Mouse (Mus musculus): Measurements from ENCODE around the gene Egln1. TPM values are rescaled to one million over a fixed set of nuclear protein-coding genes. Genes with fewer than 3 reads are reported as not detected.

The Egln1 gene
- total RNA-seq (2023), result 30.1 TPM

DNA sequence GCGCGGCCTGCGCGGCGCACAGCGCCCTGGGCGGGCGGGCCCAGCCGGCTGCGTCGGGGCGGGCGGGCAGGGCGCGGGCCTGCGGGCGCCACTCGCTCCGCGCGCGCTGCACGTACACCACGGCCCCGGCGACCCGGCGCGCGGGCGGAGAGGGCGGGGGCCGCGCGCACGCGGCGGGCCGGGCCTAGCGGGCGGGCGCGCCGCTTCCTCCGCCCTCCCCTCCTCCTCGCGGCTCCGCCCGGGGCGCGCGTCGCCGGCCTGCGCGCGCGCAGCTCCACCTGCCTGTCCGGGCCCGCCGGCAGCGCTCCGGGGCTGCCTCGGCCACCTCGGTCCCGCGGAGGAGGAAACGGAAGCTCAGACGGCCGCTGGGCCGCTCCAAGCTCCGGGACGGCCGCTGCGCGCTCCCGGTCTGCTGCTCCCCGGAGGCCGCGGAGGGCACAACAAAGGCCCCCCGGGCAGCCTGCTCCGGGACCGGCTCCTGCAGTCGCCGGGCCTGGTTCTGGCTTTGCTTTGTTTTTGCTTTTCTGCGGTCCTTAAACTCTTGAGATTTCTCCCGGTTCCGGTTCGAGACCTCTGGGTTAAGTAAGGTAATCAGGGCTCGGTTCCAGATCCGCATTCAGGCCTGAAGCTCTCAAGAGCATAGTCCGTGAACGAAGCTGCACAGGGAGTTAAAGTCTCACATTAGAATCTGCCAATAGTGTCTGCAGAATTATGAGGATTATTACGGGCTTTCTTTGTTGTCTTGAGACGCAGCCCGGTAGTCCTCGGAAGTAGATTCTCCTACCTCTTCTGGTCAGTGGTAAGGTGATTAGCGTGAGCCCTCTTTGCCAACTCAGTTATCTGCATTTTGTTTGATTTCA, at the start of gene Egln1:
TSS of gene Egln1 (minus strand) at position 116 of the 860 bp plus-strand sequence.

GRCm38 (mm10) chr8:124897386-124898250, 51.5 kb downstream of the Egln1 start, which contains the start of the genes Exoc8 and Sprtn:
Exoc8 (minus strand) TSS chr8:124897705.
Sprtn (plus strand) TSS chr8:124897886.

GRCm38 (mm10) chr8:124862321-124863162, 86.6 kb downstream of the Egln1 start, which contains the start of the genes Gnpat and 2810004N23Rik:
Gnpat (plus strand) TSS chr8:124863033.
2810004N23Rik (minus strand) TSS chr8:124863120.

Other genes with a start within 250 kb of the Egln1 start
- 198 TPM for gene Ttc13, start 227.3 kb downstream of the Egln1 start, total RNA-seq (2023)
- gene Arv1, start 227.2 kb downstream of the Egln1 start, total RNA-seq (2023), result 30.6 TPM
- gene Fam89a, start 197.5 kb downstream of the Egln1 start, total RNA-seq (2023), result 1.4 TPM
- not detected for gene Trim67, start 156.2 kb downstream of the Egln1 start, total RNA-seq (2023)
- 57.3 TPM for gene Gnpat, start 86.3 kb downstream of the Egln1 start, total RNA-seq (2023)
- gene 2810004N23Rik, start 86.2 kb downstream of the Egln1 start, total RNA-seq (2023), result 24.5 TPM
- gene Exoc8, start 51.6 kb downstream of the Egln1 start, total RNA-seq (2023), result 11.1 TPM
- gene Sprtn, start 51.4 kb downstream of the Egln1 start, total RNA-seq (2023), result 37.7 TPM
- 45.4 TPM for gene Tsnax, start 63.7 kb upstream of the Egln1 start, total RNA-seq (2023)
- 3.5 TPM for gene Disc1, start 104.9 kb upstream of the Egln1 start, total RNA-seq (2023)

Measured in CD8-positive naive resting alpha-beta T cell, adult 57 days (primary cell).